Mouse (Mus musculus) hindbrain, embryonic 10.5 days (tissue): ENCODE results near the gene Cort. TPM values are rescaled to one million over a fixed set of nuclear protein-coding genes. Genes with fewer than 3 reads are reported as not detected.

Source experiments
- DNase-seq: peaks from one replicate; pipeline ENCODE4 v3.0.0-alpha.2; 2017; ENCODE audit warnings: low spot score
- H3K27ac ChIP-seq: fragments of 300-500 bp; sonication (generic); 2 replicates; pipeline ENCODE4 v1.5.1; 2016; ENCODE audit warnings: mild to moderate bottlenecking, moderate library complexity
- H3K27me3 ChIP-seq: fragments of 300-500 bp; sonication (generic); 2 replicates; pipeline ENCODE4 v1.6.1; 2016; ENCODE audit warnings: mild to moderate bottlenecking; ENCODE audit not compliant: poor library complexity, insufficient read depth, severe bottlenecking
- H3K36me3 ChIP-seq: fragments of 300-500 bp; sonication (generic); 2 replicates; pipeline ENCODE4 v1.6.1; 2016; ENCODE audit warnings: mild to moderate bottlenecking, moderate library complexity
- H3K4me1 ChIP-seq: fragments of 300-500 bp; sonication (generic); replicated peaks from 2 replicates; pipeline ENCODE4 v1.6.1; 2016; ENCODE audit warnings: mild to moderate bottlenecking
- H3K4me3 ChIP-seq: fragments of 300-500 bp; sonication (generic); 2 replicates; pipeline ENCODE4 v1.5.1; 2016; ENCODE audit warnings: mild to moderate bottlenecking, moderate library complexity
- H3K9me3 ChIP-seq: fragments of 300-500 bp; sonication (generic); 2 replicates; pipeline ENCODE4 v1.6.1; 2016; ENCODE audit warnings: mild to moderate bottlenecking, moderate library complexity
- WGBS: fragments of 180-500 bp; shearing (Covaris S2); methylation state at CpG from one replicate; pipeline ENCODE4 v1.1.7; 2016; 5-methylcytosine and 5-hydroxymethylcytosine counted together
- polyA plus RNA-seq: library from polyadenylated mRNA; unstranded; fragments of >200 nt; fragmentation: Nextera tagmentation; extraction: Ambion mirVana; gene quantifications from 2 replicates; pipeline ENCODE4 v1.2.1, GENCODE M21; 2016

The Cort gene
- polyA plus RNA-seq, 1 experiment from 2014 or later = 1.0 TPM

DNA sequence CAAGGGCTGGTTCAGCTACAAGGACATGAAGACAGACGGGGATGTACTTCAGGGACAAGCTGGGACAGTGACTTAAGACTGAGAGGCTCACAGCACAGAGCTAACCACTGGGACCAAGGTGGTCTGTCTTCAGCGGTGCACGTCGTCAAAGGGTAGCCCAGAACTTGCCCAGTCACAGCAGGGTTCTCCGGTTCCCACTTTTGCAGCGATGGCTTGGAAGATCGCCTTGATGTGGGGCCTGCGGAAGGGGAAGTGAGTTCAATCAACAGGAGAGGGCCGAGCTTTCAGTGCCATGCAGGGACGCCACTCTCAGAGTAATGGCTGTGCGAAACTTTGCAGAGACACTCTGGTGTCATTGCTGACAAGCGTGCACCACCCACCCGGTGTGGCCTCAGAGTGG, 33.3 kb upstream of the Cort start:
- H3K4me3 ChIP-seq = no peak overlapping the region
- H3K27ac ChIP-seq = no peak overlapping the region
- peaks cover 6% of the 10 kb centered on the region; the same call in 1 of the 2 replicates for H3K4me1 ChIP-seq
- H3K36me3 ChIP-seq = peaks cover 99% of the 10 kb centered on the region
- DNase-seq = no peak
- no peaks in the 10 kb centered on the region for H3K27me3 ChIP-seq
- 0 out of 2 replicates have a peak, but pooled peaks cover 3% of the 10 kb centered on the region for H3K9me3 ChIP-seq
- WGBS = 93% methylated on average over 13 of the region's 13 CpGs

DNA sequence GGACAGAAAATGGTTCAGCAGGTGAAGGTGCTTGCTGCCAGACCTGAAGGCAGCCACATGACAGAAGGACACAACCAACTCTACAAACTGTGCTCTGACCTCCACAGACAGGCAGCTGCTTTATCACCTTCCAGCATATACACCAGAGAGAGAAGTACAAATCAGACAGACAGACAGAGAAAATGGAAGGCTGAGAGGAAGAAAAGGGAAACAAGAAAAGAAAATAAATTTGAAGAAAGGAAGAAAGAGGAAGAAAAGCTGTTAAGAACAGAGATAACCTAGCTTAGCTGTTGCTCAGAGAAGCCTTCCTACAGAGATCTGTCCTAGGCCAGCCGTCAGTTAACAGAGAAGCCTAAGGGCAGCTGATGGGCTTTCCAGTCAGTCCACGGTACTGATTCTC, 32.6 kb upstream of the Cort start:
- Histone ChIP-seq H3K36me3 (peaks cover 100% of the 10 kb centered on the region), H3K27ac (no peak overlapping the region), H3K9me3 (0 out of 2 replicates have a peak, but pooled peaks cover 3% of the 10 kb centered on the region), H3K4me3 (no peak overlapping the region), H3K4me1 (0 out of 2 replicates have a peak, but pooled peaks cover 3% of the 10 kb centered on the region), H3K27me3 (no peaks in the 10 kb centered on the region)
- DNase-seq = no peak
- WGBS = 92% methylated on average over 2 of the region's 2 CpGs

DNA sequence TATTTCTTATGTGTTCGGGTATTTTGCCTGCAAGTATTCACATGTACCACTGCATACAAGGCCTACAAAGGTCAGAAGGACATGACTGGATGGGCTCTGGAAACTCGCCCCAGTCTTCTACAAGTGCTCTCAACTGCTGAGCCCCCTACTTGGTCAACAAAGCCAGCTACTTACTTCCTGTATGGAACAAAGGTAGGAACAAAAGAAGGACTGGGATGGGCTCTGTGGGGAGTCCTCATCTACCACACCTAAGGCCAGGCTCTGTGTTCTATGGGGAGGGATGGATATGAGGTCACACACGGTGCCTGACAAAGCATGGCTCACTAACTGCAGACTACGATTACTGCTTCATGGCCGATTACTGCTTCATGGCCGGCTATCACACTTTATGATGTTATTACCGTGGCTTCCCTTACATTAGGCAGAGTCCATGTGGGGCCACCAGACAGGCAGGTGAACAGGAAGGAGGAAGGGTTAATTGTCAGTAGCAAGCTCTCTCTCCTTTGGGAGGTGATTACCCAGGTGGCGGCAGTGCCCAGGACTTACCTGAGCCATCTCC, 30.9 kb upstream of the Cort start:
- Histone ChIP-seq H3K9me3 (0 out of 2 replicates have a peak, but pooled peaks cover 3% of the 10 kb centered on the region), H3K4me1 (no peaks in the 10 kb centered on the region), H3K27ac (no peak overlapping the region), H3K36me3 (peaks cover 100% of the 10 kb centered on the region), H3K27me3 (no peaks in the 10 kb centered on the region), H3K4me3 (no peak overlapping the region)
- no peak for DNase-seq
- 96% methylated on average over 8 of the region's 8 CpGs for WGBS

- 96% methylated on average over 6 of the region's 6 CpGs for WGBS
Measured at GRCm38 (mm10) chr4:149155711-149156110, 29.1 kb upstream of the Cort start.

DNA sequence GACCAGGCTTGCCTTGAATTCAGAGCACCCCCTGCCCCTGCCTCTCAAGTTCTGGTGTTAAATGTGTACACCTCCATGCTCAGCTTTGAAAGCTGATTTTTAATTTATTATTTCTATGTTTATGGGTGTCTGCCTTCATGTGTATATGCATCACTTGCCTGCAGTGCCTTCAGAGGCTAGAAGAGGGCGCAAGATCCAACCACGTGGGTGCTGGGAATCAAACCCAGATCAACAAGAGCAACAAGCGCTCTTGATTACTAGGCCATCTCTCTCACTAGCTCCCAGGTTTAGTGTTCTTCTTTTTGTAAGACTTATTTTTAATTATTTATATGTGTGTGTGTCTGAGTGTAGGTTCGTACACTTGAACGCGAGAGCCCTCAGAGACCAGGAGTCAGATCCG, 28.3 kb upstream of the Cort start:
- Histone ChIP-seq H3K9me3 (0 out of 2 replicates have a peak, but pooled peaks cover 3% of the 10 kb centered on the region), H3K36me3 (peaks cover 100% of the 10 kb centered on the region), H3K27ac (no peak overlapping the region), H3K27me3 (no peaks in the 10 kb centered on the region), H3K4me1 (0 out of 2 replicates have a peak, but pooled peaks cover 3% of the 10 kb centered on the region), H3K4me3 (no peak overlapping the region)
- 98% methylated on average over 7 of the region's 7 CpGs for WGBS
- no peak for DNase-seq

More at GRCm38 (mm10) chr4:149155711-149156110, 29.1 kb upstream of the Cort start:
- Histone ChIP-seq H3K4me3 (no peak overlapping the region), H3K36me3 (peaks cover 100% of the 10 kb centered on the region), H3K27ac (no peak overlapping the region), H3K9me3 (0 out of 2 replicates have a peak, but pooled peaks cover 3% of the 10 kb centered on the region), H3K27me3 (no peaks in the 10 kb centered on the region), H3K4me1 (no peaks in the 10 kb centered on the region)
- no peak for DNase-seq

DNA sequence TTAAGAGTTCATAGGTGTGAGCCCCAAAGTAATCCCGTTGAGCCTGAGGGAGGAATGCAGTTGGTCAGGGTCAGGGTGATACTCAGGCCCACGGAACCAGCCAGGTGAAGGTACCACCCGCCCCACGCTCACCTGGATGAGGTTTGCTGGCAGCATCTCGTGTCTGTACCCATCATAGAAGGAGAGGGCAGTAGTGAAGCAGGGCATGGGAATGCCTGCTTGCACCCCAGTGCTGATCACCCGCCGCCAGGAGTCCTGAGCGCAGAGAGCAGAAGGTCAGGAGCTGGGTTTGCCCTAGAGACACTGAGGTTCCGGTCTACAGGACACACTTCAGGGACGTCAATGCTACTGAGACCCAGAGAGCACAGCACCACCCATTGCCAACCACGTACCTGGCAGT, 24.2 kb upstream of the Cort start:
- Histone ChIP-seq H3K36me3 (peaks cover 69% of the 10 kb centered on the region), H3K4me1 (peaks cover 15% of the 10 kb centered on the region), H3K27me3 (no peaks in the 10 kb centered on the region; the same call in 1 of the 2 replicates), H3K4me3 (no peak overlapping the region), H3K27ac (no peak overlapping the region), H3K9me3 (0 out of 2 replicates have a peak, but pooled peaks cover 3% of the 10 kb centered on the region)
- DNase-seq = no peak
- WGBS = 89% methylated on average over 11 of the region's 11 CpGs

DNA sequence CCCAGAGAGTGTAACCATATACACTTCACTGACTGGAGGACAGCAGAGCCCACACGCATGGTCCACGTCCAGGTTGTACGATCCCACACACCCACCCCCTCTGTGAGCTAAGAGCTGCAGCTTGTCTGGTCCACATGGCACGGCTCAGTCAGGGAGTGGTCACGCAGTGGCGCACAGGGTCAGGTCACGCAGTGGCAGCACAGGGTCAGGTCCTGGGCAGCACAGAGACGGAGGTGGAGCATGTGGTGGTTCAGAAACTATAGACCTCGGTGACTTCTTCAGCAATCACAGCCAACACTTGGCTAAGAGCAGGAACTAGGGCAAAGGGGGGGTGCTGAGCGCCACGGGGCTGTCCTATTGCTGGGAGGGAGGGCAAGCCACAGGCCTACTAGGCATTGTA, 23.7 kb upstream of the Cort start:
- H3K9me3 ChIP-seq = 0 out of 2 replicates have a peak, but pooled peaks cover 3% of the 10 kb centered on the region
- H3K27me3 ChIP-seq = no peaks in the 10 kb centered on the region; the same call in 1 of the 2 replicates
- DNase-seq = no peak
- H3K36me3 ChIP-seq = peaks cover 64% of the 10 kb centered on the region
- no peak overlapping the region for H3K4me3 ChIP-seq
- peaks cover 15% of the 10 kb centered on the region for H3K4me1 ChIP-seq
- H3K27ac ChIP-seq = no peak overlapping the region
- 68% methylated on average over 11 of the region's 11 CpGs for WGBS

DNA sequence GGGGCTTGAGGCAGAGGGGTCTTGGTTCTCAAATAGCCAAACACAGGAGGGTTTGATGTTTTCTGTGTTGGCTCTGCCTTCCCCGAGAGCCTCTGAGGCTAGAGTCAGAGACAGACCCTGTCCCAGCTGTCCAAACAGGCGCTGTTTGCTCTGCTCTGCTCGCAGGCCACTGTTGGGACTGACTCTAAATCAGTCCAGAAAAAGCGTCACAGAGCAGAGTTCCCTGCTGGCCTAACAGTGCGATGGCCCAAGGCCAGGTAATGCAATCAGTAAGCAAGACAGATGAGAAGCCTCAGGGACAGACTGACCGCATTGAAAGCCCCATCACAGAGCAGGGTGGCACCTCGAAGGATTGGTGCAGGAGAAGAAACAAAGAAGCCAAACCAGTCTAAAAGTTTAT, 23.0 kb upstream of the Cort start:
- peaks cover 58% of the 10 kb centered on the region for H3K36me3 ChIP-seq
- no peak overlapping the region for H3K27ac ChIP-seq
- WGBS = 64% methylated on average over 7 of the region's 7 CpGs
- peak; percentile 28 for DNase-seq
- H3K4me1 ChIP-seq = peaks cover 15% of the 10 kb centered on the region
- no peaks in the 10 kb centered on the region; the same call in 1 of the 2 replicates for H3K27me3 ChIP-seq
- no peak overlapping the region for H3K4me3 ChIP-seq
- H3K9me3 ChIP-seq = no peaks in the 10 kb centered on the region

- Histone ChIP-seq H3K9me3 (no peaks in the 10 kb centered on the region), H3K27ac (no peak overlapping the region), H3K27me3 (no peaks in the 10 kb centered on the region; the same call in 1 of the 2 replicates), H3K36me3 (peaks cover 54% of the 10 kb centered on the region), H3K4me1 (peaks cover 15% of the 10 kb centered on the region), H3K4me3 (no peak overlapping the region)
- 76% methylated on average over 9 of the region's 9 CpGs for WGBS
- no peak for DNase-seq
Measured at GRCm38 (mm10) chr4:149149196-149149595, 22.6 kb upstream of the Cort start.

DNA sequence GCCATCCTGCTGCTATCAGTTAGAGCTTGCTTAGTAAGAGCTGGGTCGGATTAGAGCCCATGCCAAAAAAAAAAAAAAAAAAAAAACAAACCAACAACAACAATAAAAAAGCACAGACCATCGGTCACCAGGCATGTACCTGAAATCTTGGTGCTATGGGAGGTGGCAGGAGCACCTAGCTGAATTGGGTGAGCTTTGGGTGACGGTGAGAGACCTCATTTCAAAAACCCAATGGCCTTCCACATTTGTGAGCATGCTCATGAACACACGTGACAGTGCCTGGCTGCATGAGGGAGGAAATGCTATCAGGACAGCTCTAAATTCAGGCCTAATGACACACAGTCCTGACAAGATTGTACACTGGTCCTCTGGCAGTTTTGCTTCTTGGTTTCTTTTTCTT, 21.5 kb upstream of the Cort start:
- H3K27ac ChIP-seq = no peak overlapping the region
- 86% methylated on average over 4 of the region's 4 CpGs for WGBS
- H3K9me3 ChIP-seq = no peaks in the 10 kb centered on the region
- no peak for DNase-seq
- H3K4me1 ChIP-seq = peaks cover 15% of the 10 kb centered on the region
- H3K4me3 ChIP-seq = no peak overlapping the region
- no peaks in the 10 kb centered on the region; the same call in 1 of the 2 replicates for H3K27me3 ChIP-seq
- H3K36me3 ChIP-seq = peaks cover 42% of the 10 kb centered on the region

DNA sequence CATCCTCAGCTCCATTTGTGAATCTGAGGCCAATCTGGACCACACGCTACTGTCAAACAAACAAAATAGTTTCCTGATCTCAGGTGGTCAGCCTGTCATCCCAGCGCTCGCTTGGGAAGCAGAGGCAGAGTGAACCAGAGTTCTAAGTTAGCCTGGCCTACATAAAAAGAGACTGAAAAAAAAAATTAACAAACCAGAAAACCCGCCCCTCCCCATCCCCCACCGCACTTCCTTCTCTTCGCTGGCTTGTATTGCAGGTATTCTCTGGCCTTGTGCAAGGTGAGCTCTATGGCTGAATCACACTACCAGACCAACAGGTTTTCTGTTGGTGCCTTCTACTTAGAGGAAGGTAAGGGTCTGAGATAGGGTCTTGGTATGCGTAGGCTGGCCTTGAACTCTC, 21.0 kb upstream of the Cort start:
- DNase-seq = no peak
- H3K4me1 ChIP-seq = peaks cover 15% of the 10 kb centered on the region
- no peaks in the 10 kb centered on the region for H3K9me3 ChIP-seq
- H3K4me3 ChIP-seq = no peak overlapping the region
- peaks cover 37% of the 10 kb centered on the region for H3K36me3 ChIP-seq
- 84% methylated on average over 7 of the region's 7 CpGs for WGBS
- no peak overlapping the region for H3K27ac ChIP-seq
- H3K27me3 ChIP-seq = no peaks in the 10 kb centered on the region; the same call in 1 of the 2 replicates

GRCm38 (mm10) chr4:149145151-149145550, 18.6 kb upstream of the Cort start:
- no peak overlapping the region for H3K4me3 ChIP-seq
- WGBS = 73% methylated on average over 4 of the region's 4 CpGs
- DNase-seq = no peak
- H3K27me3 ChIP-seq = no peaks in the 10 kb centered on the region; the same call in 1 of the 2 replicates
- peaks cover 12% of the 10 kb centered on the region for H3K4me1 ChIP-seq
- no peaks in the 10 kb centered on the region for H3K9me3 ChIP-seq
- H3K27ac ChIP-seq = peak overlapping the region; percentile 75
- peaks cover 13% of the 10 kb centered on the region for H3K36me3 ChIP-seq

DNA sequence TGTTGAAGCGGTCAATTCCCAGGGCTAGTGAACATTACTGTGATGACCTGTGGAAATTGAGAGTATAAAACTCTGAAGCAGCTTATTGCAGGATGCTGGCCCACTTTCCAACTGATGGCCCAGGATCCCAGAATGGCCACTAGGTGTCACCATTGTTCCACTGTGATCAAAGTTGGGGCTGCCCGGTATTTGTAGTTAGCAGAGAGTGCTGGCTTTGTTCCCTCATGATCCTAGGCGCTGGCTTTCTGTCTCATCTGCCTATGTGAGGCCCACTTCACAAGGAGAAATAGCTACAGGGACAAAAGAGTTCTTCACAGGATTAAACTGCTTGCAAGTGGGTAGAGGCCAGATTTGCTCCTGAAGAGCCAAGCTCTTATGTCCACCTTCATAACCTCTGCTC, 17.9 kb upstream of the Cort start:
- Histone ChIP-seq H3K36me3 (peaks cover 6% of the 10 kb centered on the region), H3K4me1 (peaks cover 12% of the 10 kb centered on the region), H3K27me3 (no peaks in the 10 kb centered on the region; the same call in 1 of the 2 replicates), H3K27ac (peak overlapping the region; percentile 75), H3K9me3 (no peaks in the 10 kb centered on the region), H3K4me3 (no peak overlapping the region)
- DNase-seq = peak; percentile 87
- 7% methylated on average over 3 of the region's 3 CpGs for WGBS
